Mouse (Mus musculus): ENCODE data around the gene Sorbs1. TPM values are rescaled to one million over a fixed set of nuclear protein-coding genes. Genes with fewer than 3 reads are reported as not detected.
A peak's percentile ranks its signal among the peaks of the same experiment; 100 is the strongest.

The Sorbs1 gene
- polyA plus RNA-seq, 1 experiment from 2014 or later = 35.7 TPM

DNA sequence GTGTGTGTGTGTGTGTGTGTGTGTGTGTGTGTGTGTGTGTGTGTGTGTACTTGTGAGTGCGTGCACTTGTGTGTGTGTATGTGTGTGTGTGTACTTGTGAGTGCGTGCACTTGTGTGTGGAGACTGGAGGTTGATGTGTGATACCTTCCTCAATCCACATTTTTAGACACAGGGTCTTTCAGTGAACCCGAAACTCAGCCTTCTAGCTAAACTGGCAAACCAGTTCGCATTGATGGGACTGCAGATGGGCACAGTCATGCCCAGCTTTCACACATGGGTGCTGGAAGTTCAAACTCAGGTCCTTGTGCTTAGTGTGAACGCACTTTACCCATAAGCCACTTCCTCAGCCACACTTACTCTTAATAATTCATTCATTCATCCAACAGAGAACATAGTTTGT, 265.1 kb downstream of the Sorbs1 start:
- H3K27ac ChIP-seq (replicated peaks; ENCODE audit: low read depth, low read length) = no peak overlapping the region
- ATAC-seq (replicated peaks; ENCODE audit: insufficient number of reproducible peaks, low FRiP score, low TSS enrichment, low read depth) = no peak

DNA sequence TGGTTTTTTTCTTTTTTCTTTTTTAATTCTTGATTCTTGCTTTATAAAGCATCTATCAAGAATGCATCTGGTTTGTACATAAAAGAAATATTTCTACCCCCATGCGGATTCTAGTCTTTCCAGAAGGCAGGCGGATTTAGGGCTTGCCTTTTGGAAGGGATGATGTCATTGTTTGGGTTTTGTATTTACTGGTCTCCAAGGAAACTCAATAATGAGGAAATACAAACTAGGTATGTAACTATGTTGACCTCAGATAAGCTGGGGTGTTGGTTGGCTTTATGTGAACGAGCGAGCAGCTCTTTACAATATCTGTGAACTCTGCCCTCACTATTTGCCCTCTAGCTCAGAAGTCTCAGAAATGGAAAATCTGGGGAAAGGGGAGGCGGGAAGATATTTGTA, 266.3 kb downstream of the Sorbs1 start:
- no peak overlapping the region for H3K4me3 ChIP-seq (ENCODE audit: low read depth, low read length)
- 64% methylated on average over 5 of the region's 5 CpGs for WGBS
- H3K4me2 ChIP-seq (ENCODE audit: low read depth, low read length) = no peak overlapping the region
- DNase-seq (ENCODE audit: low spot score) = peak; percentile 49
- no peak overlapping the region for H3K27ac ChIP-seq (replicated peaks; ENCODE audit: low read depth, low read length)
- H3K27me3 ChIP-seq (ENCODE audit: control insufficient read depth, insufficient read depth, low read length) = no peaks in the 10 kb centered on the region
- no peaks in the 10 kb centered on the region for H3K9me3 ChIP-seq (replicated peaks; ENCODE audit: control insufficient read depth, low read length)
- no peak overlapping the region for H3K9ac ChIP-seq (replicated peaks; ENCODE audit: low read length)
- H3K4me1 ChIP-seq (ENCODE audit: control insufficient read depth, insufficient read depth, low read length) = no peaks in the 10 kb centered on the region
- ATAC-seq (replicated peaks; ENCODE audit: insufficient number of reproducible peaks, low FRiP score, low TSS enrichment, low read depth) = no peak
- H3K36me3 ChIP-seq (replicated peaks; ENCODE audit: control insufficient read depth, insufficient read depth, low read depth, low read length) = no peaks in the 10 kb centered on the region; the same call in 1 of the 2 replicates

More for the DNA sequence above, 265.1 kb downstream of the Sorbs1 start:
- Histone ChIP-seq H3K4me3 (ENCODE audit: low read depth, low read length) (no peak overlapping the region), H3K27me3 (ENCODE audit: control insufficient read depth, insufficient read depth, low read length) (no peaks in the 10 kb centered on the region), H3K4me1 (ENCODE audit: control insufficient read depth, insufficient read depth, low read length) (no peaks in the 10 kb centered on the region), H3K9me3 (replicated peaks; ENCODE audit: control insufficient read depth, low read length) (no peaks in the 10 kb centered on the region), H3K9ac (replicated peaks; ENCODE audit: low read length) (no peak overlapping the region), H3K36me3 (replicated peaks; ENCODE audit: control insufficient read depth, insufficient read depth, low read depth, low read length) (no peaks in the 10 kb centered on the region; the same call in 1 of the 2 replicates), H3K4me2 (ENCODE audit: low read depth, low read length) (no peak overlapping the region)
- DNase-seq (ENCODE audit: low spot score) = no peak
- WGBS = 90% methylated on average over 5 of the region's 5 CpGs

DNA sequence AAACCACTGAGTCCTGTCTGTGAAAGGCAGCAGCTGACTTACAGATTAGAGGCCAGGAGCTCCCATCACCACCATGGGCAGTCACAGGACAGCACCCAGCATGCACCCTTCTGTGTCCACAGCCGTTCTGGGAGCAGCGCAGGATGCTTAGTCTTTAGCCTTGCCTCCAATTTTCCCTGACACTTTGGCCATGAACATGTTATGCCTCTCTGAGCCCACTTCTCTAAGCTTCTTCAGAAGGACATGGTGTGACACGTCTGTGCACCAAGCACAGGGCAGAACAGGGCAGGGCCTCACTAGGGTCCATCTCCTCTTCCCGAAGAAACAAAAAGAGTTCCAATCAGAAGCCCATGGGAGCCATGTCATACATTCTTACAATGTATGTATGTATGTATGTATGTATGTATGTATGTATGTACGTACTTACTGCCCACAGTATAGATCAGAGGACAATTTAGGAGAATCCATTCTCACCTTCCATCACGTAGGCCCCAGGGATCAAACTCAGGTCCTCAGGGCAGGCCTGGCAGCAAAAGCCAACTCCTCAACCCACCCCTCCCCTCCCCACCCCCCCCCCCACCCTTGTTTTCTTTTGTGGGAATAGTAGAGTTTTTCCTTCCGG, 266.8 kb downstream of the Sorbs1 start:
- no peaks in the 10 kb centered on the region; the same call in 1 of the 2 replicates for H3K36me3 ChIP-seq (replicated peaks; ENCODE audit: control insufficient read depth, insufficient read depth, low read depth, low read length)
- no peak overlapping the region for H3K27ac ChIP-seq (replicated peaks; ENCODE audit: low read depth, low read length)
- WGBS = 89% methylated on average over 7 of the region's 7 CpGs
- H3K4me2 ChIP-seq (ENCODE audit: low read depth, low read length) = no peak overlapping the region
- DNase-seq (ENCODE audit: low spot score) (no peak), ATAC-seq (replicated peaks; ENCODE audit: insufficient number of reproducible peaks, low FRiP score, low TSS enrichment, low read depth) (no peak)
- no peak overlapping the region for H3K9ac ChIP-seq (replicated peaks; ENCODE audit: low read length)
- no peaks in the 10 kb centered on the region for H3K9me3 ChIP-seq (replicated peaks; ENCODE audit: control insufficient read depth, low read length)
- no peak overlapping the region for H3K4me3 ChIP-seq (ENCODE audit: low read depth, low read length)
- no peaks in the 10 kb centered on the region for H3K27me3 ChIP-seq (ENCODE audit: control insufficient read depth, insufficient read depth, low read length)
- H3K4me1 ChIP-seq (ENCODE audit: control insufficient read depth, insufficient read depth, low read length) = no peaks in the 10 kb centered on the region

Other genes with a start within 250 kb of the Sorbs1 start
- 121 and 137 TPM in 2 replicates for gene Pdlim1, start 241.9 kb downstream of the Sorbs1 start, polyA plus RNA-seq (2014; fragmentation: Nextera tagmentation; extraction: Ambion mirVana)
- 56.0 and 59.7 TPM in 2 replicates for gene Aldh18a1, start 74.7 kb upstream of the Sorbs1 start, polyA plus RNA-seq (2014; fragmentation: Nextera tagmentation; extraction: Ambion mirVana)
- 10.3 and 11.2 TPM in 2 replicates for gene Tctn3, start 98.5 kb upstream of the Sorbs1 start, polyA plus RNA-seq (2014; fragmentation: Nextera tagmentation; extraction: Ambion mirVana)
- 6.1 and 7.9 TPM in 2 replicates for gene Entpd1, start 98.6 kb upstream of the Sorbs1 start, polyA plus RNA-seq (2014; fragmentation: Nextera tagmentation; extraction: Ambion mirVana)
- gene Cc2d2b, start 235.0 kb upstream of the Sorbs1 start, polyA plus RNA-seq (2014; fragmentation: Nextera tagmentation; extraction: Ambion mirVana) = 0.06 and 0.25 TPM in 2 replicates